Mouse (Mus musculus) midbrain, embryonic 10.5 days (tissue): ENCODE measurements around the gene Jakmip3. TPM values are rescaled to one million over a fixed set of nuclear protein-coding genes. Genes with fewer than 3 reads are reported as not detected.
A peak's percentile ranks its signal among the peaks of the same experiment; 100 is the strongest.

Experiments
- DNase-seq: peaks from one replicate; pipeline ENCODE4 v3.0.0-alpha.2; 2017; ENCODE audit warnings: low spot score
- H3K27ac ChIP-seq: fragments of 300-500 bp; sonication (generic); replicated peaks from 2 replicates; pipeline ENCODE4 v1.5.1; 2016; ENCODE audit warnings: mild to moderate bottlenecking
- H3K27me3 ChIP-seq: fragments of 300-500 bp; sonication (generic); 2 replicates; pipeline ENCODE4 v1.6.1; 2016; ENCODE audit warnings: low read depth, mild to moderate bottlenecking; ENCODE audit not compliant: poor library complexity, severe bottlenecking
- H3K36me3 ChIP-seq: fragments of 300-500 bp; sonication (generic); 2 replicates; pipeline ENCODE4 v1.6.1; 2016; ENCODE audit warnings: mild to moderate bottlenecking, moderate library complexity
- H3K4me1 ChIP-seq: fragments of 300-500 bp; sonication (generic); 2 replicates; pipeline ENCODE4 v1.6.1; 2016
- H3K4me3 ChIP-seq: fragments of 300-500 bp; sonication (generic); 2 replicates; pipeline ENCODE4 v1.5.1; 2016; ENCODE audit warnings: mild to moderate bottlenecking, moderate library complexity
- H3K9me3 ChIP-seq: fragments of 300-500 bp; sonication (generic); replicated peaks from 2 replicates; pipeline ENCODE4 v1.6.1; 2016; ENCODE audit warnings: mild to moderate bottlenecking
- WGBS: fragments of 180-500 bp; shearing (Covaris S2); methylation state at CpG from one replicate; pipeline ENCODE4 v1.1.7; 2016; 5-methylcytosine and 5-hydroxymethylcytosine counted together
- polyA plus RNA-seq: library from polyadenylated mRNA; unstranded; fragments of >200 nt; fragmentation: Nextera tagmentation; extraction: Ambion mirVana; gene quantifications from 2 replicates; pipeline ENCODE4 v1.2.1, GENCODE M21; 2016

Gene Jakmip3
- polyA plus RNA-seq, 1 experiment from 2014 or later, result 0.58 TPM

- Histone ChIP-seq H3K27ac (peak overlapping the region; percentile 69; the same call in 1 of the 2 replicates), H3K9me3 (no peaks in the 10 kb centered on the region), H3K4me1 (peaks cover 10% of the 10 kb centered on the region), H3K4me3 (peak overlapping the region; percentile 51), H3K36me3 (no peaks in the 10 kb centered on the region), H3K27me3 (no peaks in the 10 kb centered on the region)
- DNase-seq, result peak; percentile 52
- WGBS, result 5% methylated on average over 26 of the region's 26 CpGs
These were observed 21.2 kb upstream of the Jakmip3 start for GRCm38 (mm10) chr7:138919156-138919944.

GRCm38 (mm10) chr7:138921611-138922010 lies 18.9 kb upstream of the Jakmip3 start:
- Histone ChIP-seq H3K36me3 (no peaks in the 10 kb centered on the region), H3K27ac (no peak overlapping the region), H3K4me3 (no peak overlapping the region), H3K9me3 (no peaks in the 10 kb centered on the region), H3K4me1 (peaks cover 10% of the 10 kb centered on the region), H3K27me3 (no peaks in the 10 kb centered on the region)
- no peak for DNase-seq
- 95% methylated on average over 8 of the region's 8 CpGs for WGBS

DNA sequence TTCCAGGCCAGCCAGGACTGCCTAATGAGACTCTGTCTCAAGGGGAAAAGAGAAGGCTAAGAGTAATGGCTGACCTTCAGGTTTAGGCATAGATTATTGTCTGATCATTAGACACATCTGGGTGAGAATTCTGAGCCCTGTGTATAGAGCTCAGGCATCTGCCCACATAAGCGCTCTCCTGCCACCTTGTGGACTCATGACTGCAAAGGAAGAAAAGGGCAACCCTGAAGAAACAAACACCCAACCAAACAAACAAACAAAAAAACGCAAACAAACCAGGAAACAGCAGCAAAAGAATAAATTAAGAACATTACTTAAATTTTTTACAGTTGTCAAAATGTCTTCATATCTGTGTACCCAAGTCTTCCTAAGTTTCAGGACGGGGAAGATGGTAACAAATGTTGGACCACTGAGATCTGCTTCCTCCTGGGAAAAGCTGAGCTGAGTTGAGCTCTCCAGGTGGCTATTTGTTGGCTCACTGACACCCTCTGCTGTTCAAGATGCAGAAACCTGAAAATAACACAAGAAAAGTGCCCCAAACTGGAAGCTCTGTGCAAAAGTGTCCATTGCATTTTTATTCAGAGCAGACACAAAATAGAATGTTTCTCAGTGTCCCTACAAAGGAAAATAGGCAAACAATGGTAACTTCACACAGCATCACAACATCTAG lies 16.6 kb upstream of the Jakmip3 start:
- DNase-seq, result no peak
- Histone ChIP-seq H3K4me3 (no peak overlapping the region), H3K9me3 (no peaks in the 10 kb centered on the region), H3K36me3 (no peaks in the 10 kb centered on the region), H3K27ac (no peak overlapping the region), H3K27me3 (no peaks in the 10 kb centered on the region), H3K4me1 (peaks cover 10% of the 10 kb centered on the region)
- WGBS, result 13% methylated on average over 3 of the region's 3 CpGs

- Histone ChIP-seq H3K36me3 (no peaks in the 10 kb centered on the region), H3K27ac (no peak overlapping the region), H3K9me3 (no peaks in the 10 kb centered on the region), H3K4me1 (no peaks in the 10 kb centered on the region), H3K4me3 (no peak overlapping the region), H3K27me3 (no peaks in the 10 kb centered on the region)
- DNase-seq, result no peak
- WGBS, result 91% methylated on average over 4 of the region's 4 CpGs
These were observed 12.1 kb upstream of the Jakmip3 start for GRCm38 (mm10) chr7:138928456-138928855.

- Histone ChIP-seq H3K27me3 (peaks cover 24% of the 10 kb centered on the region), H3K36me3 (no peaks in the 10 kb centered on the region), H3K4me3 (no peak overlapping the region), H3K4me1 (no peaks in the 10 kb centered on the region), H3K27ac (no peak overlapping the region), H3K9me3 (no peaks in the 10 kb centered on the region; the same call in 1 of the 2 replicates)
- 86% methylated on average over 3 of the region's 3 CpGs for WGBS
- DNase-seq, result no peak
These were observed 6.0 kb upstream of the Jakmip3 start for GRCm38 (mm10) chr7:138934523-138934922.

GRCm38 (mm10) chr7:138938991-138939390 lies 1.5 kb upstream of the Jakmip3 start:
- no peaks in the 10 kb centered on the region; the same call in 1 of the 2 replicates for H3K9me3 ChIP-seq
- H3K27me3 ChIP-seq, result peaks cover 69% of the 10 kb centered on the region
- DNase-seq, result no peak
- H3K4me1 ChIP-seq, result peaks cover 14% of the 10 kb centered on the region
- WGBS, result 81% methylated on average over 7 of the region's 7 CpGs
- no peak overlapping the region for H3K27ac ChIP-seq
- no peaks in the 10 kb centered on the region for H3K36me3 ChIP-seq
- H3K4me3 ChIP-seq, result no peak overlapping the region

DNA sequence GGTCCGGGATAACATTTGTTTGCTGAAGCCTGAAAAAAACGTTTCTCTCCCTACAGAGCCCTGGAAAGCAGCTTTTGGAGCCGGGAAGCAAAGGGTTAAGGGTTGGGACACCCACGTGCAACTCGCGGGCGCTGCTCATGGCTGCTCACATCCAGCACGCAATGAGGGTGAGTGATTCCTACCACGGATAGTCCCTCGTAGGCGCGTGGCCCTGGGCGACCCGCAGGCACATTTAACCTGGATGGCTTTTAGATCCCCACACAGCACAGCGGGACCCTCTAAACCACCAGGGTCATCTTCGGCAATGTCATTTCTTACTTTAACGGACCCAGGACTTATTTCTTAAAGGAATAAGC lies 296 bp upstream of the Jakmip3 start:
- peak overlapping the region; percentile 60 for H3K4me3 ChIP-seq
- no peak overlapping the region for H3K27ac ChIP-seq
- DNase-seq, result peak; percentile 32
- peaks cover 14% of the 10 kb centered on the region for H3K4me1 ChIP-seq
- WGBS, result 3% methylated on average over 17 of the region's 17 CpGs
- no peaks in the 10 kb centered on the region for H3K36me3 ChIP-seq
- H3K27me3 ChIP-seq, result peaks cover 72% of the 10 kb centered on the region
- H3K9me3 ChIP-seq, result no peaks in the 10 kb centered on the region

GRCm38 (mm10) chr7:138941571-138941970 lies 1.0 kb downstream of the Jakmip3 start:
- Histone ChIP-seq H3K27ac (no peak overlapping the region), H3K4me1 (peaks cover 14% of the 10 kb centered on the region), H3K27me3 (peaks cover 72% of the 10 kb centered on the region), H3K9me3 (no peaks in the 10 kb centered on the region), H3K4me3 (peak overlapping the region; percentile 60), H3K36me3 (no peaks in the 10 kb centered on the region)
- DNase-seq, result no peak
- 21% methylated on average over 5 of the region's 5 CpGs for WGBS

GRCm38 (mm10) chr7:138942301-138942700 lies 1.8 kb downstream of the Jakmip3 start:
- H3K27me3 ChIP-seq, result peaks cover 70% of the 10 kb centered on the region
- 91% methylated on average over 1 of the region's 1 CpGs for WGBS

DNA sequence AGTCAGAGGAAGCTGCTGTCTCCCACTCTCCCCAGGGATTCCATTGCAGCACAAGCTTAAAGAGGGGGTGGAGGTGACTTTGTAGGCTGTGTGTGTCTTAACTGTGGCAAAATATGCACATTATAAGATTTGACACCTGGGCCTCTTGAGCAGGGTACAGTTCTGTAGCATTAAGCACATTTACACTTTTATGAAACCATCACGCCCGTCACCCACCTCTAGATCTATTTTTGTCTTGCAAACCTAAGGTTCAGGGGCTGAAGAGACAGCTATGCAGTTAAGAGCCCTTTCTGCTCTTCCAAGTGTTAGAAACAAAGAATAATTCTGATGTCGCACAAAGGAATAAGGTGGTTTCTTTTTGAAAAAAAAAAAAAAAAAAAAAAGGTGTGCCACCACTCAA lies 5.1 kb downstream of the Jakmip3 start:
- H3K4me3 ChIP-seq, result no peak overlapping the region
- no peaks in the 10 kb centered on the region for H3K36me3 ChIP-seq
- peaks cover 7% of the 10 kb centered on the region for H3K4me1 ChIP-seq
- H3K9me3 ChIP-seq, result no peaks in the 10 kb centered on the region
- no peak overlapping the region for H3K27ac ChIP-seq
- WGBS, result 59% methylated on average over 3 of the region's 3 CpGs
- peaks cover 36% of the 10 kb centered on the region for H3K27me3 ChIP-seq
- no peak for DNase-seq

More at GRCm38 (mm10) chr7:138942301-138942700, 1.8 kb downstream of the Jakmip3 start:
- DNase-seq, result no peak
- Histone ChIP-seq H3K4me1 (peaks cover 14% of the 10 kb centered on the region), H3K4me3 (no peak overlapping the region), H3K36me3 (no peaks in the 10 kb centered on the region), H3K27ac (no peak overlapping the region), H3K9me3 (no peaks in the 10 kb centered on the region)

- DNase-seq, result no peak
- no peaks in the 10 kb centered on the region for H3K36me3 ChIP-seq
- no peak overlapping the region for H3K4me3 ChIP-seq
- H3K4me1 ChIP-seq, result no peaks in the 10 kb centered on the region
- H3K27ac ChIP-seq, result no peak overlapping the region
- WGBS, result 88% methylated on average over 8 of the region's 8 CpGs
- no peaks in the 10 kb centered on the region for H3K9me3 ChIP-seq
- H3K27me3 ChIP-seq, result peaks cover 15% of the 10 kb centered on the region
These were observed 7.2 kb downstream of the Jakmip3 start for GRCm38 (mm10) chr7:138947741-138948140.

DNA sequence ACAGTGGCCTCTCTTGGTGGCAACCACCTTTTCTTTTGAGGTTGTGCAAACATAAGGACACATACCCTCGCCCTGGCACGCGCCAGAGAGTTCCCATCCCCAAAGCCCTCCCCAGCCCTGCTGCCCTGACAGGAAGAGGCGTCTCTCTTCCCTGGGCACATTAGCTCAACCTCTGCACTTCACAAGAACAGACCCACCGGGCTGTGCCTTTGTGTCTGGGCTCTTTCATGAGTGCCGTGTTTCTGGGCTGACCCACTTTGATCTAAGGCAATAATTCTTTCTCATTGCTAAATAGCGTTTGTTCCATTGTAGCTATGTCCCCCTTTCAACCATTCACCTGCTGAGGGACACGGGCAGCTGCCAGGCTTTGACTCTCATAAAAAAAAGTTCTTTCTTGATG lies 7.8 kb downstream of the Jakmip3 start:
- WGBS, result 70% methylated on average over 8 of the region's 8 CpGs

GRCm38 (mm10) chr7:138955787-138956186 lies 15.3 kb downstream of the Jakmip3 start:
- Histone ChIP-seq H3K9me3 (no peaks in the 10 kb centered on the region), H3K27ac (no peak overlapping the region), H3K4me1 (no peaks in the 10 kb centered on the region), H3K27me3 (no peaks in the 10 kb centered on the region), H3K4me3 (no peak overlapping the region), H3K36me3 (no peaks in the 10 kb centered on the region)
- DNase-seq, result no peak
- 87% methylated on average over 7 of the region's 7 CpGs for WGBS

More for the DNA sequence above, 7.8 kb downstream of the Jakmip3 start:
- Histone ChIP-seq H3K27me3 (peaks cover 9% of the 10 kb centered on the region), H3K4me1 (no peaks in the 10 kb centered on the region), H3K27ac (no peak overlapping the region), H3K36me3 (no peaks in the 10 kb centered on the region), H3K9me3 (no peaks in the 10 kb centered on the region), H3K4me3 (no peak overlapping the region)
- DNase-seq, result no peak
